Mouse (Mus musculus) liver, embryonic 14.5 days (tissue): ENCODE data around the gene Slc6a17.

ENCODE experiments used
- CTCF ChIP-seq: IDR thresholded peaks from 2 replicates; pipeline ENCODE4 v1.5.1; 2016; ENCODE audit warnings: antibody characterized with exemption, low read depth, control low read depth
- EP300 ChIP-seq: IDR thresholded peaks from 2 replicates; pipeline ENCODE4 v1.6.1; 2016; ENCODE audit warnings: antibody characterized with exemption, low read depth

DNA sequence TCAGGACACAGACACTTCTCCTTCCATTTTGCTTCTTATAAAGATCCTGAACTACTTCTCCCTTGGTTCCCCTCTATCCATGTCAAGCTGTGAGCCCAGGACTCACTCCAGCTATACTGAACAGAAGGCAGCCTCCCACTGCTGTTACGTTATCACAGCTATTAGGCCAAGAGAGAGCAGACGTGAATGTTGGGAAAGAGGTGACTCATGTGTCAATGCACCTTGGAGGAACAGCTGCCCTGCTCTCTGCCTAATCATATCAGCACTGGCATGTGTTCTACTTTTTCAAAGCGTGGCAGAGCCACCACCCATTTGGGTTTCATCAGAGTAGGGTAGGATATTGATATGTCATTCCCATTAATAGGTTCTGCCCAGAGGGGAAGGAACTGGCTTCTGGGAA is 71.0 kb downstream of the Slc6a17 start:
- TF ChIP-seq CTCF (no peak), EP300 (no peak)
